ENCODE assay signal across 8 mouse cellular contexts in the genomic region with DNA sequence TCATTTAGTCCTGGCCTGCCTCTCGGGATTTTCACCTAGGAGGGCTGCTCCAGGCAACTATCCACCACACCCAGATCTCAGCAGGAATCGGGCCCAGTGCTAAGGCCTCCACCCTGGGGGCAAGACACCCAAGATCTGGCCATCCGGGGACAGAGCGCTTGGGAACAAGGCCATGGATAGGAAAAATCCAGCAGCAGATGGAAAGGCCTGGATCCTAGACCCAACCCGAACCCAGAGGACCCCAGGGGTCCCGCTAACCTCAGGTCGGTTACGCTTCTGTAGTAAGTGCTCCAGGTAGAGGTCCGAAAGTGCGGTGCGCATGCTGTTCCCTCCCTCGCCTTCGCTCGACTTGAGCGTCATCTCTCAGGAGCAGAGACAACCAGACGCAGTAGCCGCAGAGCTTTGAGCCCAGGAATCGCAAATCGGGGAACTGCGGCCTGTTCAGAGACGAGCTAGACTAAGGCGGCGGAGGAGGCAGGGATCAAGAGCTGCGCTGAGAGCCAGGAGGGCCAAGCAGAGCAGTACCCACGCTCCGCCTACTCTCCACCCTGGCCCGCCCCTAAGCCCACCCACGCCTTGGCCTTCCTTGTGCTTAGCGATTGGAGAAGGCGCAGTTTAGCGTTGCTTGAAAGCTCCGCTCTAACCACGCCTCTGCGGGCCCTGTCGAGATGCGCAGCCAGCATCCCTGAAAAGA. TPM values are rescaled to one million over a fixed set of nuclear protein-coding genes. Genes with fewer than 3 reads are reported as not detected.
DNase-seq lines count a peak whose midpoint lies in the region; ATAC-seq and TF ChIP-seq lines count a peak whose summit lies in the region.

A gene (minus strand): TSS at position 550 of the 694 bp plus-strand sequence.

- WGBS in kidney, embryonic 14.5 days = 27% methylated on average over 36 of the region's 36 CpGs
- 16% methylated on average over 36 of the region's 36 CpGs for WGBS in limb, embryonic 15.5 days

- ATAC-seq in kidney, embryonic 14.5 days (ENCODE audit: low FRiP score, low TSS enrichment) = peak; percentile 100
- ATAC-seq in limb, embryonic 15.5 days (ENCODE audit: insufficient number of reproducible peaks, low FRiP score, low TSS enrichment, low read depth) = peak; percentile 98

- H3K27ac ChIP-seq in bone marrow macrophage, adult 2 months (ENCODE audit: insufficient read depth, low read depth, low read length) = peak within 1 kb of the TSS; percentile 90
- H3K27ac ChIP-seq in embryonic fibroblast, embryonic 13.5 days (ENCODE audit: insufficient read depth, low read length) = peak within 1 kb of the TSS; percentile 71
- peak within 1 kb of the TSS; percentile 37; the same call in 1 of the 2 replicates for H3K27ac ChIP-seq in kidney, embryonic 14.5 days (ENCODE audit: low read depth, low read length)
- peak within 1 kb of the TSS; percentile 77 for H3K27ac ChIP-seq in limb, embryonic 15.5 days

- no peaks in the 10 kb centered on the region for H3K36me3 ChIP-seq in kidney, embryonic 14.5 days (ENCODE audit: control insufficient read depth, insufficient read depth, low read length)
- no peaks in the 10 kb centered on the region for H3K36me3 ChIP-seq in limb, embryonic 15.5 days

- no peak for TF ChIP-seq POLR2A in bone marrow macrophage, adult 2 months (IDR thresholded peaks at IDR 0.05; ENCODE audit: borderline replicate concordance, low read depth, low read length)
- peak; percentile 93 for TF ChIP-seq POLR2A in embryonic fibroblast, embryonic 13.5 days (IDR thresholded peaks at IDR 0.05; ENCODE audit: low read depth, low read length)

- no peaks in the 10 kb centered on the region for H3K27me3 ChIP-seq in kidney, embryonic 14.5 days (ENCODE audit: control insufficient read depth, insufficient read depth, low read length)
- no peaks in the 10 kb centered on the region for H3K27me3 ChIP-seq in limb, embryonic 15.5 days

- H3K9me3 ChIP-seq in kidney, embryonic 14.5 days (ENCODE audit: control insufficient read depth, low read length) = no peaks in the 10 kb centered on the region
- no peaks in the 10 kb centered on the region for H3K9me3 ChIP-seq in limb, embryonic 15.5 days

- peak within 1 kb of the TSS; percentile 59 for H3K9ac ChIP-seq in kidney, embryonic 14.5 days (ENCODE audit: low read depth, low read length)
- peak within 1 kb of the TSS; percentile 50 for H3K9ac ChIP-seq in limb, embryonic 15.5 days

- peak within 1 kb of the TSS; percentile 42 for H3K4me2 ChIP-seq in kidney, embryonic 14.5 days (replicated peaks; ENCODE audit: low read depth, low read length)
- H3K4me2 ChIP-seq in limb, embryonic 15.5 days = peak within 1 kb of the TSS; percentile 40

- H3K4me3 ChIP-seq in bone marrow macrophage, adult 2 months (ENCODE audit: insufficient read depth, low read length) = peak within 1 kb of the TSS; percentile 86
- peak within 1 kb of the TSS; percentile 90 for H3K4me3 ChIP-seq in embryonic fibroblast, embryonic 13.5 days (ENCODE audit: insufficient read depth, low read length)
- peak within 1 kb of the TSS; percentile 51 for H3K4me3 ChIP-seq in kidney, embryonic 14.5 days (ENCODE audit: low read length)
- H3K4me3 ChIP-seq in limb, embryonic 15.5 days = peak within 1 kb of the TSS; percentile 51

- DNase-seq in A20 (ENCODE audit: low read depth, low spot score) = peak; percentile 88
- DNase-seq in heart, adult 9 months (ENCODE audit: low spot score in 2 of 2) = peak; percentile 80
- DNase-seq in monocyte, adult 2 months (ENCODE audit: low read depth in 1 of 2, low spot score in 2 of 2) = peak; percentile 20 to 53
- peak; percentile 83 to 84 for DNase-seq in spleen, postnatal 36 days (ENCODE audit: low spot score in 2 of 2)

- TF ChIP-seq CTCF in bone marrow macrophage, adult 2 months (IDR thresholded peaks at IDR 0.05; ENCODE audit: low read depth, low read length) = no peak
- no peak for TF ChIP-seq CTCF in embryonic fibroblast, embryonic 13.5 days (IDR thresholded peaks at IDR 0.05; ENCODE audit: borderline replicate concordance, insufficient read depth, low read length)

- peaks cover 2% of the 10 kb centered on the region; the same call in 1 of the 2 replicates for H3K4me1 ChIP-seq in bone marrow macrophage, adult 2 months (ENCODE audit: control insufficient read depth, insufficient read depth, low read length)
- H3K4me1 ChIP-seq in embryonic fibroblast, embryonic 13.5 days (ENCODE audit: control insufficient read depth, insufficient read depth, low read length) = no peaks in the 10 kb centered on the region; the same call in 1 of the 2 replicates
- H3K4me1 ChIP-seq in kidney, embryonic 14.5 days (ENCODE audit: control insufficient read depth, insufficient read depth, low read length) = no peaks in the 10 kb centered on the region
- no peaks in the 10 kb centered on the region for H3K4me1 ChIP-seq in limb, embryonic 15.5 days

RNA-seq across cellular contexts. Expression of the gene that starts here (rescaled TPM):
- polyA plus RNA-seq in bone marrow macrophage, adult 2 months (2012; ENCODE audit: insufficient read depth, insufficient read length, missing spikeins) = 321 and 354 TPM in 2 replicates
- 90.8 and 109 TPM in 2 replicates for polyA plus RNA-seq in embryonic fibroblast, embryonic 13.5 days (2011; ENCODE audit: insufficient read length, low read depth, missing spikeins)
- 38.2 and 40.4 TPM in 2 replicates for polyA plus RNA-seq in kidney, embryonic 14.5 days (2014; fragmentation: Nextera tagmentation; extraction: Ambion mirVana)
- polyA plus RNA-seq in limb, embryonic 15.5 days (2015; fragmentation: Nextera tagmentation; extraction: Ambion mirVana) = 52.6 and 57.0 TPM in 2 replicates

Comparison
In these comparisons a context has a peak if more than half of its experiments do, and no peak if none do; other contexts are left out.
1. Peak in every context shown above with its lines: DNase-seq, ATAC-seq, H3K4me3 ChIP-seq and H3K27ac ChIP-seq.
2. DNase-seq: peak in every context shown above with its lines; median percentile 88 in A20; 84 in spleen, postnatal 36 days; 80 in heart, adult 9 months; 36 in monocyte, adult 2 months.
3. H3K27ac ChIP-seq: peak in every context shown above with its lines; median percentile 90 in bone marrow macrophage, adult 2 months; 77 in limb, embryonic 15.5 days; 71 in embryonic fibroblast, embryonic 13.5 days; 37 in kidney, embryonic 14.5 days.